Mouse (Mus musculus) kidney, postnatal 0 days (tissue): ENCODE results near the gene Adcy2. TPM values are rescaled to one million over a fixed set of nuclear protein-coding genes. Genes with fewer than 3 reads are reported as not detected.

Source experiments
- ATAC-seq: fragments of 200-750 bp; cut with Nextera tagmentation; replicated peaks from 2 replicates; pipeline ENCODE4 v1.8.0; 2017; ENCODE audit warnings: low read depth, moderate number of reproducible peaks, moderate TSS enrichment, moderate library complexity; ENCODE audit not compliant: low FRiP score
- DNase-seq: peaks from one replicate; pipeline ENCODE4 v3.0.0-alpha.2; 2016; ENCODE audit warnings: low spot score
- H3K27ac ChIP-seq: fragments of 300-500 bp; sonication (generic); 2 replicates; pipeline ENCODE4 v1.5.1; 2014; ENCODE audit warnings: mild to moderate bottlenecking
- H3K27me3 ChIP-seq: fragments of 300-500 bp; sonication (generic); 2 replicates; pipeline ENCODE4 v1.6.1; 2014; ENCODE audit warnings: low read length, mixed read lengths; ENCODE audit not compliant: insufficient read depth
- H3K36me3 ChIP-seq: fragments of 300-500 bp; sonication (generic); 2 replicates; pipeline ENCODE4 v1.6.1; 2014; ENCODE audit warnings: low read length, mixed read lengths; ENCODE audit not compliant: insufficient read depth
- H3K4me1 ChIP-seq: fragments of 300-500 bp; sonication (generic); replicated peaks from 2 replicates; pipeline ENCODE4 v1.6.1; 2014; ENCODE audit warnings: antibody characterized with exemption, low read length, mixed read lengths; ENCODE audit not compliant: insufficient read depth
- H3K4me2 ChIP-seq: fragments of 300-500 bp; sonication (generic); 2 replicates; pipeline ENCODE4 v1.6.1; 2014; ENCODE audit warnings: mild to moderate bottlenecking, low read length, moderate library complexity, mixed read lengths
- H3K4me3 ChIP-seq: fragments of 300-500 bp; sonication (generic); replicated peaks from 2 replicates; pipeline ENCODE4 v1.5.1; 2014; ENCODE audit warnings: low read depth, low read length
- H3K9ac ChIP-seq: fragments of 300-500 bp; sonication (generic); 2 replicates; pipeline ENCODE4 v1.6.1; 2014; ENCODE audit warnings: low read depth, low read length
- H3K9me3 ChIP-seq: fragments of 300-500 bp; sonication (generic); replicated peaks from 2 replicates; pipeline ENCODE4 v1.6.1; 2016; ENCODE audit warnings: low read length, inconsistent platforms, mixed read lengths
- CTCF ChIP-seq: IDR thresholded peaks from 2 replicates; pipeline ENCODE4 v1.5.1; 2016; ENCODE audit warnings: antibody characterized with exemption, low read depth, mild to moderate bottlenecking, moderate library complexity
- WGBS: fragments of 180-500 bp; shearing (Covaris S2); extraction: QIAGEN DNeasy Blood & Tissue Kit; methylation state at CpG from one replicate; pipeline ENCODE4 v1.1.7; 2014; 5-methylcytosine and 5-hydroxymethylcytosine counted together
- polyA plus RNA-seq: library from polyadenylated mRNA; unstranded; fragments of >200 nt; fragmentation: Nextera tagmentation; extraction: Ambion mirVana; gene quantifications from 2 replicates; pipeline ENCODE4 v1.2.1, GENCODE M21; 2015

Adcy2 gene
- polyA plus RNA-seq, 1 experiment from 2014 or later = 4.0 TPM

DNA sequence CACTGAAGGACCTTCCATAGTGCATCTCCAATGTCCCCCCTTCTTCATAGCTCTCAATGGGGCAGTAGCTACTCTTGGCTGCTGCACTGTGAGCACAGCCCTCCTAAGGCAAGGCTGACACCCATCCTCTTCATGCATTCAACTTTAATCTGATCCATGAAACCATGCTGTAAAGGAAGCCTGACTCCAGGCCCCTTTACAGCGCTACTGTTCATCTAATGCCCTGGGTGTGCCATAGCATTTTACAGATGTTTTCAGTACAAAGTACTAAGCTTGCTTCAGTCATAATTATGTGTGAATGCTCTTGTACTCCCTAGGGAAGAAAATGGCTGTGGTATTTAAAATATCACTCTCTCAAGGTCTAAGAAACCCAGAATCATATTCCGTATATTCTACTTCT, 23.9 kb upstream of the Adcy2 start:
- TF ChIP-seq CTCF = no peak
- 95% methylated on average over 2 of the region's 2 CpGs for WGBS
- DNase-seq = no peak
- H3K27me3 ChIP-seq = no peaks in the 10 kb centered on the region
- no peak overlapping the region for H3K4me2 ChIP-seq
- no peaks in the 10 kb centered on the region for H3K9me3 ChIP-seq
- H3K36me3 ChIP-seq = no peaks in the 10 kb centered on the region
- H3K4me3 ChIP-seq = no peak overlapping the region
- H3K9ac ChIP-seq = no peak overlapping the region
- H3K27ac ChIP-seq = no peak overlapping the region
- H3K4me1 ChIP-seq = no peaks in the 10 kb centered on the region
- no peak for ATAC-seq

DNA sequence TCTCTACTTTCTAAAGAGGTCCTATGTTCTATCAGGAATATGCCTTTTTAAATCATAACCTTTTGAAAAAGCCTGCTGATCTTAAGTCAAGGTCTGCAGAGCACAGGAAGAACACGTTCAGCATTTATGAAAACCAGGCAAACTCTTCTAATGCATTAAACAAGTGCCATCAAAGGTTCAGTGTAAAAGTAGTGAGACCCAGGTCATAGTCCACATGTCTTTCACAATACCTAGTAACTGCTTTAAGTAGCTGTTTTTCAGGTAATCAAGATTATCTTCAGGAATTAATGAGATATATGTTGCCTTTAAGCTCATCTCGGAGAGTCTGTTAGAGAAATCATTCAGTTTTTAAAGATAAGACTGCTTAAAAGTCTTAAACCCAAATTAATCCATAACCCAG, 21.2 kb upstream of the Adcy2 start:
- no peak overlapping the region for H3K4me2 ChIP-seq
- H3K27ac ChIP-seq = no peak overlapping the region
- H3K36me3 ChIP-seq = no peaks in the 10 kb centered on the region
- WGBS = 70% methylated on average over 2 of the region's 2 CpGs
- no peak overlapping the region for H3K4me3 ChIP-seq
- H3K4me1 ChIP-seq = no peaks in the 10 kb centered on the region
- no peaks in the 10 kb centered on the region for H3K27me3 ChIP-seq
- ATAC-seq (no peak), DNase-seq (no peak)
- no peaks in the 10 kb centered on the region for H3K9me3 ChIP-seq
- no peak for TF ChIP-seq CTCF
- H3K9ac ChIP-seq = no peak overlapping the region

DNA sequence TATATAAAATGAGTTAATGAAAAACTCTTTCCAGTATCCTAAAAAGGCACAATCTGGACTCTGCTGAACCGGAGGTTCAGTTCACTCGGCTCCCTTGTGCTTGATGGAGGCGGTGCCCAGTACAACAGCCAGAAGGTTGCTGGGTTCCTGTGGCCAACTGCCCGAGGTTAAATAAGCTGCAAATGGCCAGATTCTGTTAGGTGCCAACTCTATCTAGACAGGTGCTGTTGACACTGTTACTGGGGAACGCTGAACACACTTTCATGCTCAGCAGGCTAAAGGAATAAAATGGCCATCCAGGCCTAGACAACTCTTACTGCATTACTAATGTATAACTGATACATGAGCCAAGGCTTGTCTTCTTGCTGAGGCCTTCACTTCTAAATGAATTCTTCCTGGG, 7.6 kb upstream of the Adcy2 start:
- DNase-seq = no peak
- no peaks in the 10 kb centered on the region for H3K27me3 ChIP-seq
- H3K9me3 ChIP-seq = no peaks in the 10 kb centered on the region
- H3K9ac ChIP-seq = no peak overlapping the region
- H3K4me2 ChIP-seq = no peak overlapping the region
- H3K4me3 ChIP-seq = no peak overlapping the region
- TF ChIP-seq CTCF = no peak
- H3K4me1 ChIP-seq = no peaks in the 10 kb centered on the region
- no peaks in the 10 kb centered on the region for H3K36me3 ChIP-seq
- 64% methylated on average over 5 of the region's 5 CpGs for WGBS
- ATAC-seq = no peak
- no peak overlapping the region for H3K27ac ChIP-seq

DNA sequence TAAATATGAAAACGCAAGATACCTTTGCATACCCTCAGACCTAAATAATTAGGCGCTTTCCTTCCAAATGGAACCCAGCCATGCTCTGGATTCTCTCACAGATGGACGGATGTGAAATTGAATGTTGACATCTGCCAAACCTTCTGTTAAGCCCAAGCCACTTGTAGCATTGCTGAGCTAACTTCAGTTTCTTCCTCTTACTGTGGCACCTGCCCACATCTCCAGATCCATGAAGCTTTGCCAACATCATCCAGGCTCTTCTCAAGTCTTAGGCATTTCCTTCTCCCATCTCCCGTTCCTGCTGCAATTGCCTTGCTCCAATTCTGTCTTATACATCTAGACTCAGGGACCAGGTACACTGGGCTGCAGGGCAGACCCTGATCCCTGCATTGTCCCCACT, 6.8 kb upstream of the Adcy2 start:
- no peak overlapping the region for H3K9ac ChIP-seq
- H3K4me3 ChIP-seq = no peak overlapping the region
- H3K4me1 ChIP-seq = no peaks in the 10 kb centered on the region
- H3K27ac ChIP-seq = no peak overlapping the region
- H3K9me3 ChIP-seq = no peaks in the 10 kb centered on the region
- H3K27me3 ChIP-seq = no peaks in the 10 kb centered on the region
- no peak for DNase-seq
- no peak for ATAC-seq
- WGBS = 82% methylated on average over 4 of the region's 4 CpGs
- H3K36me3 ChIP-seq = no peaks in the 10 kb centered on the region
- no peak for TF ChIP-seq CTCF
- H3K4me2 ChIP-seq = no peak overlapping the region

DNA sequence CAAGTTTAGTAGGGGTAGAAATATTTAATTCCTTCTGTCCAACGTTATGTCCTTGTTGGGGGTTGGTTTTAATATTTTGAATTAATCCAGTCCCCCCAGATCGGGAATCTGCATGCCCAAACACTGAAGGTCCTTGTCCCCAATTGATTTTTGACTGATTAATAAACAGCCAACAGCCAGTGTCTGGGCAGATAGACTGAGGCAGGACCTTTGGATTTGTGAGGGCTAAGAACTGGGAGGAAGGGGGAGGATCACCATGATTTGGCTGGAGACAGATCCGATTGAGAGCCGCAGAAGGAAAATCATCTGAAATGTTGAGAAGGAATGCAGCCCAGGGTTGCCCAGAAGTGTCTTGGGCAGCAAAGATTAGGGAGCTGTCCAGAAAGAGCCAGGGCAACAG, 5.1 kb upstream of the Adcy2 start:
- H3K4me1 ChIP-seq = no peaks in the 10 kb centered on the region
- 83% methylated on average over 4 of the region's 4 CpGs for WGBS
- DNase-seq (no peak), ATAC-seq (no peak)
- H3K36me3 ChIP-seq = no peaks in the 10 kb centered on the region
- H3K27ac ChIP-seq = no peak overlapping the region
- no peaks in the 10 kb centered on the region for H3K9me3 ChIP-seq
- 0 out of 2 replicates have a peak, but pooled peaks cover 4% of the 10 kb centered on the region for H3K27me3 ChIP-seq
- H3K4me3 ChIP-seq = no peak overlapping the region
- no peak for TF ChIP-seq CTCF
- no peak overlapping the region for H3K9ac ChIP-seq
- H3K4me2 ChIP-seq = no peak overlapping the region

DNA sequence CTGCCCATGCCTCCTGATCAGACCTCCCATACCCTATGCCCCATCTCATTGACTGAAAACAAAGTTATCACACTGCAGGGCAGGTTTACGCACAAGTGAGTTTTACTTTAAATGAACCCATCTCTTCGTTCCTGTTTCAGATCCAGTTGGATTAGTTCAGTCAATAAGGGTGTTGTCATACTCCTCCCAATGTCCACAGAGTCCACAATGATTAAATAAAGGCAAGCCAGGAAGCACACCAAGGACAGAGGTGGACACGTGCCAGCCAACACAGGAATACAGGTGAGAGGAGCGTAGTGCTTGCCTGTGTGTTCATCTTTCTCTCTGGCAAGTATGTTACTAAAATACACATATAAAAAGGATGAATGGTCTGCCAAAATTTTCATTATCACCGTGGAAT, 3.3 kb upstream of the Adcy2 start:
- Histone ChIP-seq H3K36me3 (no peaks in the 10 kb centered on the region), H3K27ac (no peak overlapping the region)
- no peak for ATAC-seq

DNA sequence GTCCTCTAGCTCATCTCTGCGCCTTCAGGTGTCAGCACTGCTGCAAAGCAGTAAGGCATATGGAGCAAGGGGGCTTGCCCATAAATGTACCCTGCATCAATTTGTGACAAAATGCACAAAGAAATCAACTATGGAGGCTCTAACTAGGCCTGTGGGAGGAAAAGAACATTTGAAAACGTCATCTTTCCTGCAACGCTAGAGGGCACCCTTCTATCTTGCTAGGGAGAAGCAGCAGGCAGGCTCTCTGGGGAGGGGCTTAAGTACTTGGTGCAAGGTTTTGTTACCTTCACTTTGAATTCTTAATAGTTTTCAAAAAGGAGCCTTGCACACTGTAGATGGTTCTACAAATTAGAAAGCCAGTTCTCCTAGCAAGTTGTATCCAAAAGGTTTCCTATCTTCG, 2.8 kb upstream of the Adcy2 start:
- TF ChIP-seq CTCF = peak; percentile 83
- Histone ChIP-seq H3K9ac (no peak overlapping the region), H3K4me1 (no peaks in the 10 kb centered on the region), H3K36me3 (no peaks in the 10 kb centered on the region), H3K9me3 (no peaks in the 10 kb centered on the region), H3K4me2 (no peak overlapping the region), H3K27ac (no peak overlapping the region), H3K4me3 (no peak overlapping the region), H3K27me3 (0 out of 2 replicates have a peak, but pooled peaks cover 4% of the 10 kb centered on the region)
- ATAC-seq = no peak
- WGBS = 26% methylated on average over 4 of the region's 4 CpGs
- DNase-seq = peak; percentile 90

More for the DNA sequence above, 3.3 kb upstream of the Adcy2 start:
- no peak for DNase-seq
- no peaks in the 10 kb centered on the region for H3K9me3 ChIP-seq
- H3K4me3 ChIP-seq = no peak overlapping the region
- H3K4me1 ChIP-seq = no peaks in the 10 kb centered on the region
- H3K4me2 ChIP-seq = no peak overlapping the region
- no peak for TF ChIP-seq CTCF
- H3K9ac ChIP-seq = no peak overlapping the region
- 63% methylated on average over 5 of the region's 5 CpGs for WGBS
- H3K27me3 ChIP-seq = 0 out of 2 replicates have a peak, but pooled peaks cover 4% of the 10 kb centered on the region
